Mouse (Mus musculus) lung, postnatal 0 days (tissue): ENCODE measurements around the gene Olfml2a. TPM values are rescaled to one million over a fixed set of nuclear protein-coding genes. Genes with fewer than 3 reads are reported as not detected.

ENCODE experiments used
- ATAC-seq: fragments of 200-750 bp; cut with Nextera tagmentation; 2 replicates; pipeline ENCODE4 v1.8.0; 2017; ENCODE audit warnings: moderate library complexity
- DNase-seq: peaks from one replicate; pipeline ENCODE4 v3.0.0-alpha.2; 2016; ENCODE audit warnings: low spot score
- H3K27ac ChIP-seq: fragments of 300-500 bp; sonication (generic); 2 replicates; pipeline ENCODE4 v1.5.1; 2014; ENCODE audit warnings: antibody characterized with exemption, mild to moderate bottlenecking, low read length, mixed read lengths
- H3K27me3 ChIP-seq: fragments of 300-500 bp; sonication (generic); replicated peaks from 2 replicates; pipeline ENCODE4 v1.6.1; 2014; ENCODE audit warnings: low read length, mixed read lengths; ENCODE audit not compliant: insufficient read depth
- H3K36me3 ChIP-seq: fragments of 300-500 bp; sonication (generic); 2 replicates; pipeline ENCODE4 v1.6.1; 2014; ENCODE audit warnings: low read length, mixed read lengths; ENCODE audit not compliant: insufficient read depth
- H3K4me1 ChIP-seq: fragments of 300-500 bp; sonication (generic); 2 replicates; pipeline ENCODE4 v1.6.1; 2014; ENCODE audit warnings: antibody characterized with exemption, low read depth, low read length, mixed read lengths; ENCODE audit not compliant: insufficient read depth
- H3K4me2 ChIP-seq: fragments of 300-500 bp; sonication (generic); replicated peaks from 2 replicates; pipeline ENCODE4 v1.6.1; 2014; ENCODE audit warnings: low read depth, mild to moderate bottlenecking, low read length, moderate library complexity, mixed read lengths
- H3K4me3 ChIP-seq: fragments of 300-500 bp; sonication (generic); 2 replicates; pipeline ENCODE4 v1.5.1; 2014; ENCODE audit warnings: low read depth, low read length
- H3K9ac ChIP-seq: fragments of 300-500 bp; sonication (generic); replicated peaks from 2 replicates; pipeline ENCODE4 v1.6.1; 2014; ENCODE audit warnings: low read depth, mild to moderate bottlenecking
- H3K9me3 ChIP-seq: fragments of 300-500 bp; sonication (generic); 2 replicates; pipeline ENCODE4 v1.6.1; 2016; ENCODE audit warnings: low read length, mixed read lengths
- CTCF ChIP-seq: IDR thresholded peaks from 2 replicates; pipeline ENCODE4 v1.5.1; 2016; ENCODE audit warnings: antibody characterized with exemption, mild to moderate bottlenecking
- EP300 ChIP-seq: IDR thresholded peaks from 2 replicates; pipeline ENCODE4 v1.6.1; 2016; ENCODE audit warnings: antibody characterized with exemption, mild to moderate bottlenecking, control low read depth
- WGBS: fragments of 180-500 bp; shearing (Covaris S2); extraction: QIAGEN DNeasy Blood & Tissue Kit; methylation state at CpG from one replicate; pipeline ENCODE4 v1.1.7; 2014; 5-methylcytosine and 5-hydroxymethylcytosine counted together
- polyA plus RNA-seq: library from polyadenylated mRNA; unstranded; fragments of >200 nt; fragmentation: Nextera tagmentation; extraction: Ambion mirVana; gene quantifications from 2 replicates; pipeline ENCODE4 v1.2.1, GENCODE M21; 2015

The Olfml2a gene
- polyA plus RNA-seq, 1 experiment from 2014 or later = 5.9 TPM

- no peaks in the 10 kb centered on the region for H3K4me1 ChIP-seq
- H3K9ac ChIP-seq = no peak overlapping the region
- H3K9me3 ChIP-seq = no peaks in the 10 kb centered on the region
- no peak overlapping the region for H3K4me3 ChIP-seq
- DNase-seq (no peak), ATAC-seq (no peak)
- TF ChIP-seq EP300 = no peak
- no peak for TF ChIP-seq CTCF
- no peaks in the 10 kb centered on the region for H3K36me3 ChIP-seq
- no peak overlapping the region for H3K27ac ChIP-seq
- 81% methylated on average over 5 of the region's 5 CpGs for WGBS
- no peak overlapping the region for H3K4me2 ChIP-seq
- no peaks in the 10 kb centered on the region for H3K27me3 ChIP-seq
Observed at GRCm38 (mm10) chr2:38943161-38943560, 11.4 kb downstream of the Olfml2a start.

DNA sequence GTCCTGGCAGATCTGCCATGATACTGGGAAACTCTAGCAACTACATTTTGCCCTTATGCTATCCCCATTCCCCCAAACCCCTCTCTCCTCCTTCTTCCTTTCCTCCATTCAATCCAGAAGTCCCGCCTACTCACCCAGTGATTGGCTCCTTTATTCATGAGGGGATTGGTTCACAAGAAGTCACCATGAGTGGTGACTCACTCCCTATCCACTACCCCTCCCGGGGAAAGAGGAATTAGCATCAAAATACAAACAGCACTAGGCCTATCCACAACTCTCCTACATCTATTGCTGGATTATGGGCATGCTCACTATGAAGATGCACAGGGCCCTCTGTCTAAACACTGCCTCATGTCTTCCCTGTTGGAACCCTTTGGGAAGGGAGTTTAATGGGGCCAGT lies 12.2 kb downstream of the Olfml2a start:
- 50% methylated on average over 2 of the region's 2 CpGs for WGBS
- no peak for TF ChIP-seq EP300
- TF ChIP-seq CTCF = no peak
- H3K36me3 ChIP-seq = no peaks in the 10 kb centered on the region

GRCm38 (mm10) chr2:38944460-38945161 lies 12.8 kb downstream of the Olfml2a start:
- DNase-seq = peak; percentile 35
- H3K4me1 ChIP-seq = no peaks in the 10 kb centered on the region
- no peak overlapping the region for H3K4me3 ChIP-seq
- H3K9ac ChIP-seq = no peak overlapping the region
- H3K27me3 ChIP-seq = no peaks in the 10 kb centered on the region
- H3K36me3 ChIP-seq = no peaks in the 10 kb centered on the region
- peak; percentile 57 for ATAC-seq
- 45% methylated on average over 3 of the region's 3 CpGs for WGBS
- no peaks in the 10 kb centered on the region for H3K9me3 ChIP-seq
- peak; percentile 31 for TF ChIP-seq CTCF
- TF ChIP-seq EP300 = no peak
- H3K4me2 ChIP-seq = no peak overlapping the region
- H3K27ac ChIP-seq = no peak overlapping the region

More for the DNA sequence above, 12.2 kb downstream of the Olfml2a start:
- no peak overlapping the region for H3K4me2 ChIP-seq
- no peaks in the 10 kb centered on the region for H3K4me1 ChIP-seq
- H3K27me3 ChIP-seq = no peaks in the 10 kb centered on the region
- H3K27ac ChIP-seq = no peak overlapping the region
- ATAC-seq (no peak), DNase-seq (no peak)
- no peak overlapping the region for H3K9ac ChIP-seq
- no peaks in the 10 kb centered on the region for H3K9me3 ChIP-seq
- no peak overlapping the region for H3K4me3 ChIP-seq

DNA sequence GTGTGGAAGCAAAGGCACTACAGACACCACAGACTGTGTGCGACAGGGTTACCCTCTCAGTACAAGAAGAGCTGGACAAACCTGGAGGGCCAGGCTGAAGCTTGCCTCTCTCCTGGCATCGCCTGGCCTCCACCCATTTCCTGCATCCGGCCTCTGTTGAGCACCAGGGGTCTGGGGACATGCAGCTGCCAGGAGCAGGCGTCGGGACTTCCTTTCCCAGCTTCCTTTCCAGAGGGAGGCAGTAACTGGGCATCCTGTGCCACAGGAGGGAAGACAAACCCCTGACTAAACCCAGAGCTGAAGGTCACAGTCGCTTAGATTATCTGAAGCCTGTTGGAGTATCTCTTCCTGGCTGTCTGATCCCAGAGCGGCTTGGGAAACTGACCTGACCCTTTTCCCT lies 15.8 kb downstream of the Olfml2a start:
- ATAC-seq (peak; percentile 74), DNase-seq (peak; percentile 73)
- H3K4me3 ChIP-seq = no peak overlapping the region
- no peaks in the 10 kb centered on the region for H3K36me3 ChIP-seq
- 40% methylated on average over 7 of the region's 7 CpGs for WGBS
- no peaks in the 10 kb centered on the region for H3K9me3 ChIP-seq
- TF ChIP-seq EP300 (peak; percentile 95), CTCF (0 out of 2 replicates have a peak, but pooled peaks have one; percentile 11)
- no peaks in the 10 kb centered on the region for H3K27me3 ChIP-seq
- H3K4me2 ChIP-seq = no peak overlapping the region
- H3K4me1 ChIP-seq = no peaks in the 10 kb centered on the region; the same call in 1 of the 2 replicates
- peak overlapping the region; percentile 72 for H3K27ac ChIP-seq
- no peak overlapping the region for H3K9ac ChIP-seq

GRCm38 (mm10) chr2:38950281-38950719 lies 18.5 kb downstream of the Olfml2a start:
- DNase-seq = peak; percentile 85
- no peaks in the 10 kb centered on the region; the same call in 1 of the 2 replicates for H3K4me1 ChIP-seq
- 19% methylated on average over 7 of the region's 7 CpGs for WGBS
- H3K27me3 ChIP-seq = no peaks in the 10 kb centered on the region
- H3K9me3 ChIP-seq = no peaks in the 10 kb centered on the region
- peak overlapping the region; percentile 27; the same call in 1 of the 2 replicates for H3K4me2 ChIP-seq
- peak; percentile 91 for ATAC-seq
- no peaks in the 10 kb centered on the region for H3K36me3 ChIP-seq
- H3K4me3 ChIP-seq = no peak overlapping the region
- peak overlapping the region; percentile 61; the same call in 1 of the 2 replicates for H3K27ac ChIP-seq
- TF ChIP-seq EP300 (peak; percentile 90), CTCF (no peak)
- no peak overlapping the region for H3K9ac ChIP-seq

- no peaks in the 10 kb centered on the region for H3K36me3 ChIP-seq
- whole genome bisulfite sequencing = 64% methylated on average over 5 of the region's 5 CpGs
- no peak overlapping the region for H3K9ac ChIP-seq
- no peak overlapping the region for H3K27ac ChIP-seq
- no peak overlapping the region for H3K4me2 ChIP-seq
- H3K27me3 ChIP-seq = no peaks in the 10 kb centered on the region
- no peaks in the 10 kb centered on the region for H3K9me3 ChIP-seq
- no peak overlapping the region for H3K4me3 ChIP-seq
- TF ChIP-seq EP300 (no peak), CTCF (no peak)
- DNase-seq = no peak
- no peak for ATAC-seq
- no peaks in the 10 kb centered on the region; the same call in 1 of the 2 replicates for H3K4me1 ChIP-seq
Observed at GRCm38 (mm10) chr2:38953152-38953883, 21.5 kb downstream of the Olfml2a start.
